Mouse (Mus musculus) neural tube, embryonic 14.5 days (tissue): ENCODE data around the gene Myo19. TPM values are rescaled to one million over a fixed set of nuclear protein-coding genes. Genes with fewer than 3 reads are reported as not detected.
A peak's percentile ranks its signal among the peaks of the same experiment; 100 is the strongest.

Experiments
- ATAC-seq: fragments of 200-750 bp; cut with Nextera tagmentation; 2 replicates; pipeline ENCODE4 v1.8.0; 2017; ENCODE audit warnings: low read depth, mild to moderate bottlenecking, moderate TSS enrichment, moderate library complexity
- H3K27ac ChIP-seq: fragments of 300-500 bp; sonication (generic); 2 replicates; pipeline ENCODE4 v1.5.1; 2014; ENCODE audit warnings: low read depth, mild to moderate bottlenecking, control low read depth, low read length, moderate library complexity, mixed read lengths
- H3K27me3 ChIP-seq: fragments of 300-500 bp; sonication (generic); 2 replicates; pipeline ENCODE4 v1.6.1; 2014; ENCODE audit warnings: low read length; ENCODE audit not compliant: control insufficient read depth, insufficient read depth
- H3K36me3 ChIP-seq: fragments of 300-500 bp; sonication (generic); 2 replicates; pipeline ENCODE4 v1.6.1; 2014; ENCODE audit warnings: low read length, mixed read lengths; ENCODE audit not compliant: control insufficient read depth, insufficient read depth
- H3K4me1 ChIP-seq: fragments of 300-500 bp; sonication (generic); 2 replicates; pipeline ENCODE4 v1.6.1; 2014; ENCODE audit warnings: low read length; ENCODE audit not compliant: control insufficient read depth, insufficient read depth
- H3K4me2 ChIP-seq: fragments of 300-500 bp; sonication (generic); 2 replicates; pipeline ENCODE4 v1.6.1; 2014; ENCODE audit warnings: mild to moderate bottlenecking, low read depth, low read length, control low read depth
- H3K4me3 ChIP-seq: fragments of 300-500 bp; sonication (generic); 2 replicates; pipeline ENCODE4 v1.5.1; 2014; ENCODE audit warnings: low read depth, low read length, control low read depth, mixed read lengths
- H3K9ac ChIP-seq: fragments of 300-500 bp; sonication (generic); replicated peaks from 2 replicates; pipeline ENCODE4 v1.6.1; 2014; ENCODE audit warnings: low read depth, mild to moderate bottlenecking, control low read depth, low read length, mixed read lengths
- H3K9me3 ChIP-seq: fragments of 300-500 bp; sonication (generic); 2 replicates; pipeline ENCODE4 v1.6.1; 2016; ENCODE audit warnings: low read length; ENCODE audit not compliant: control insufficient read depth
- WGBS: fragments of 180-500 bp; shearing (Covaris S2); extraction: QIAGEN DNeasy Blood & Tissue Kit; methylation state at CpG from one replicate; pipeline ENCODE4 v1.1.7; 2014; 5-methylcytosine and 5-hydroxymethylcytosine counted together
- polyA plus RNA-seq: library from polyadenylated mRNA; unstranded; fragments of >200 nt; fragmentation: Nextera tagmentation; extraction: Ambion mirVana; gene quantifications from 2 replicates; pipeline ENCODE4 v1.2.1, GENCODE M21; 2014

Gene Myo19
- polyA plus RNA-seq, 1 experiment from 2014 or later = 6.4 TPM

- H3K4me3 ChIP-seq = no peak overlapping the region
- no peak overlapping the region for H3K4me2 ChIP-seq
- no peak overlapping the region for H3K27ac ChIP-seq
- H3K9ac ChIP-seq = no peak overlapping the region
- ATAC-seq = no peak
- H3K4me1 ChIP-seq = no peaks in the 10 kb centered on the region
- H3K9me3 ChIP-seq = no peaks in the 10 kb centered on the region
- WGBS = 87% methylated on average over 9 of the region's 9 CpGs
- no peaks in the 10 kb centered on the region for H3K27me3 ChIP-seq
- peaks cover 70% of the 10 kb centered on the region for H3K36me3 ChIP-seq
Observed at GRCm38 (mm10) chr11:84904597-84905144, 24.7 kb downstream of the Myo19 start.

GRCm38 (mm10) chr11:84907081-84907480 is 27.1 kb downstream of the Myo19 start:
- H3K36me3 ChIP-seq = peaks cover 60% of the 10 kb centered on the region
- no peak overlapping the region for H3K4me3 ChIP-seq
- no peaks in the 10 kb centered on the region for H3K4me1 ChIP-seq
- no peak overlapping the region for H3K27ac ChIP-seq
- no peak overlapping the region for H3K9ac ChIP-seq
- no peak for ATAC-seq
- no peak overlapping the region for H3K4me2 ChIP-seq
- 93% methylated on average over 3 of the region's 3 CpGs for WGBS
- no peaks in the 10 kb centered on the region for H3K27me3 ChIP-seq
- H3K9me3 ChIP-seq = no peaks in the 10 kb centered on the region

DNA sequence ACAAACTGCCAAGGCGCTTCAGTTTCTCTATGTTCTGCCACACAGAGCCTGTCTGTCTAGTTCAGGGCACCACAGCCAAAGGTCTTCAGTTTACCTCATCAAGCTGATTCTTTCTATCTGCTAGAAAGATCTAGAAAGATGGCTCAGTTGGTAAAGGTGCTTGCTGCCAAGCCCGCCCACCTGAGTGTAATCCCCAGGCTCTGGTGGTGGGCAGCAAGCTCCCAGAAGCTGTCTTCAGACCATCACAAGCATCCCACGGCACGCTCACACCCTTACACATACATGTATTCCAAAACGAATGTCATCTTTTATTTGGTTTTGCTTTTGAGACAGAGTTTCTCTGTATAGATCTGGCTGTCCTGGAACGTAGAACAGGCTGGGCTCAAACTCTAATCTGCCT is 28.5 kb downstream of the Myo19 start:
- no peaks in the 10 kb centered on the region for H3K4me1 ChIP-seq
- no peak overlapping the region for H3K4me2 ChIP-seq
- 97% methylated on average over 6 of the region's 6 CpGs for WGBS
- H3K27ac ChIP-seq = no peak overlapping the region
- H3K4me3 ChIP-seq = no peak overlapping the region
- H3K9ac ChIP-seq = no peak overlapping the region
- H3K9me3 ChIP-seq = no peaks in the 10 kb centered on the region
- no peaks in the 10 kb centered on the region for H3K27me3 ChIP-seq
- peaks cover 59% of the 10 kb centered on the region for H3K36me3 ChIP-seq
- ATAC-seq = no peak

- Histone ChIP-seq H3K27ac (no peak overlapping the region), H3K36me3 (peaks cover 51% of the 10 kb centered on the region), H3K27me3 (no peaks in the 10 kb centered on the region), H3K9ac (no peak overlapping the region), H3K4me2 (no peak overlapping the region), H3K9me3 (no peaks in the 10 kb centered on the region), H3K4me3 (no peak overlapping the region), H3K4me1 (peaks cover 4% of the 10 kb centered on the region; the same call in 1 of the 2 replicates)
- WGBS = 75% methylated on average over 4 of the region's 4 CpGs
- no peak for ATAC-seq
Observed at GRCm38 (mm10) chr11:84910411-84910810, 30.5 kb downstream of the Myo19 start.

- 78% methylated on average over 5 of the region's 5 CpGs for WGBS
- Histone ChIP-seq H3K4me1 (peaks cover 6% of the 10 kb centered on the region; the same call in 1 of the 2 replicates), H3K9me3 (no peaks in the 10 kb centered on the region), H3K36me3 (peaks cover 15% of the 10 kb centered on the region; the same call in 1 of the 2 replicates), H3K9ac (no peak overlapping the region), H3K27me3 (no peaks in the 10 kb centered on the region), H3K27ac (no peak overlapping the region), H3K4me3 (no peak overlapping the region), H3K4me2 (no peak overlapping the region)
- ATAC-seq = no peak
Observed at GRCm38 (mm10) chr11:84914673-84915072, 34.7 kb downstream of the Myo19 start.

GRCm38 (mm10) chr11:84916053-84916702 is 36.2 kb downstream of the Myo19 start, which contains the start of gene Znhit3:
TSS of gene Znhit3 (minus strand) at chr11:84916366.
- Histone ChIP-seq H3K4me3 (peak within 1 kb of the TSS; percentile 86), H3K4me2 (peak within 1 kb of the TSS; percentile 62), H3K4me1 (peaks cover 6% of the 10 kb centered on the region; the same call in 1 of the 2 replicates), H3K36me3 (peaks cover 6% of the 10 kb centered on the region; the same call in 1 of the 2 replicates), H3K9ac (peak within 1 kb of the TSS; percentile 76), H3K9me3 (no peaks in the 10 kb centered on the region), H3K27me3 (no peaks in the 10 kb centered on the region), H3K27ac (no peak within 1 kb of the TSS; the same call in 1 of the 2 replicates)
- 4% methylated on average over 34 of the region's 34 CpGs for WGBS
- ATAC-seq = peak; percentile 93

DNA sequence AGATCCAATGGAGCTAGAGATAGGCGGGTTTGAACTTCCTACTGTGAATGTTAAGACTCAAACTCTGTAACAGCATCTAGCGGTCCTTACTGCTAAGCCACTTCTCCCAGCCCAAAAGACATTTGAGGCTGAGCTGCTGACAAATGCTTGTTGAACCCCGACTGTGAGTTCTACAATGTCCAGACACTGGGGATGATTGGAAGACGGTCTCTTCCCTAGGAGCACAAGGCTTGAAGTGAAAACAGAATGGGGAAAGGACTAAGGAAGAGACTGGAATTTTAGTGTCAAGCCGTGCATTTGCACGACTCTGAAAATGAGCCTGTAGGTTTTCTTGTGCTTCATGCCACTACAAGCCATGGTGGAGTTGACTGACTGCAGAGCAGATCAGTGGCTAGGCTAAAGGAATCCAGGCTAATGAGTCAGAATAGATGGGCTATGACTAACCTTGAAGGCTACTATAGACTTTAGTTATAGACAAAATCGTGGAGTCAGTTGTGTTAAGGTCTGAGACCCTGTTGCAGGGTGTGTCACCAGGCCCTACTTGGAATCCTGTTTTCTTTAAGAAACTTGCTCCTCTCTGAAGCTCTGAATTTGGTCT is 36.9 kb downstream of the Myo19 start:
- Histone ChIP-seq H3K9me3 (no peaks in the 10 kb centered on the region), H3K4me1 (peaks cover 6% of the 10 kb centered on the region; the same call in 1 of the 2 replicates), H3K27ac (no peak overlapping the region), H3K27me3 (no peaks in the 10 kb centered on the region), H3K36me3 (peaks cover 6% of the 10 kb centered on the region; the same call in 1 of the 2 replicates), H3K9ac (peak overlapping the region; percentile 76), H3K4me2 (peak overlapping the region; percentile 62), H3K4me3 (peak overlapping the region; percentile 86)
- no peak for ATAC-seq
- 60% methylated on average over 7 of the region's 7 CpGs for WGBS

GRCm38 (mm10) chr11:84918425-84918824 is 38.5 kb downstream of the Myo19 start:
- Histone ChIP-seq H3K4me1 (peaks cover 6% of the 10 kb centered on the region; the same call in 1 of the 2 replicates), H3K9ac (0 out of 2 replicates have a peak overlapping the region, but pooled peaks have one; percentile 2), H3K4me2 (peak overlapping the region; percentile 19; the same call in 1 of the 2 replicates), H3K27ac (no peak overlapping the region), H3K4me3 (no peak overlapping the region), H3K27me3 (no peaks in the 10 kb centered on the region), H3K36me3 (no peaks in the 10 kb centered on the region), H3K9me3 (no peaks in the 10 kb centered on the region)
- 5% methylated on average over 16 of the region's 16 CpGs for WGBS
- peak; percentile 88; the same call in 1 of the 2 replicates for ATAC-seq

GRCm38 (mm10) chr11:84919276-84919675 is 39.3 kb downstream of the Myo19 start:
- Histone ChIP-seq H3K27me3 (no peaks in the 10 kb centered on the region), H3K36me3 (no peaks in the 10 kb centered on the region), H3K4me2 (no peak overlapping the region), H3K4me1 (peaks cover 6% of the 10 kb centered on the region; the same call in 1 of the 2 replicates), H3K9ac (no peak overlapping the region), H3K4me3 (no peak overlapping the region), H3K27ac (no peak overlapping the region), H3K9me3 (no peaks in the 10 kb centered on the region)
- 41% methylated on average over 3 of the region's 3 CpGs for WGBS
- no peak for ATAC-seq
